Mouse (Mus musculus) lung, embryonic 14.5 days (tissue): ENCODE results near the gene Hpf1. TPM values are rescaled to one million over a fixed set of nuclear protein-coding genes. Genes with fewer than 3 reads are reported as not detected.

ENCODE experiments used
- ATAC-seq: fragments of 200-750 bp; cut with Nextera tagmentation; 2 replicates; pipeline ENCODE4 v1.8.0; 2017; ENCODE audit warnings: mild to moderate bottlenecking, moderate TSS enrichment, moderate library complexity; ENCODE audit not compliant: insufficient read depth
- DNase-seq: peaks from one replicate; pipeline ENCODE4 v3.0.0-alpha.2; 2015
- H3K27ac ChIP-seq: fragments of 300-500 bp; sonication (generic); 2 replicates; pipeline ENCODE4 v1.5.1; 2014; ENCODE audit warnings: low read depth, mild to moderate bottlenecking, moderate library complexity
- H3K27me3 ChIP-seq: fragments of 300-500 bp; sonication (generic); 2 replicates; pipeline ENCODE4 v1.6.1; 2014; ENCODE audit warnings: low read length, control low read depth; ENCODE audit not compliant: insufficient read depth
- H3K36me3 ChIP-seq: fragments of 300-500 bp; sonication (generic); 2 replicates; pipeline ENCODE4 v1.6.1; 2014; ENCODE audit warnings: control low read depth; ENCODE audit not compliant: insufficient read depth
- H3K4me1 ChIP-seq: fragments of 300-500 bp; sonication (generic); 2 replicates; pipeline ENCODE4 v1.6.1; 2014; ENCODE audit warnings: antibody characterized with exemption, control low read depth; ENCODE audit not compliant: insufficient read depth
- H3K4me2 ChIP-seq: fragments of 300-500 bp; sonication (generic); 2 replicates; pipeline ENCODE4 v1.6.1; 2014; ENCODE audit warnings: mild to moderate bottlenecking
- H3K4me3 ChIP-seq: fragments of 300-500 bp; sonication (generic); 2 replicates; pipeline ENCODE4 v1.5.1; 2014; ENCODE audit warnings: low read depth, low read length
- H3K9ac ChIP-seq: fragments of 300-500 bp; sonication (generic); 2 replicates; pipeline ENCODE4 v1.6.1; 2014
- H3K9me3 ChIP-seq: fragments of 300-500 bp; sonication (generic); 2 replicates; pipeline ENCODE4 v1.6.1; 2016; ENCODE audit warnings: low read depth, low read length, control low read depth
- CTCF ChIP-seq: IDR thresholded peaks from 2 replicates; pipeline ENCODE4 v1.5.1; 2016; ENCODE audit warnings: antibody characterized with exemption, low read depth
- WGBS: fragments of 180-500 bp; shearing (Covaris S2); extraction: QIAGEN DNeasy Blood & Tissue Kit; methylation state at CpG from one replicate; pipeline ENCODE4 v1.1.7; 2014; 5-methylcytosine and 5-hydroxymethylcytosine counted together
- polyA plus RNA-seq: library from polyadenylated mRNA; unstranded; fragments of >200 nt; fragmentation: Nextera tagmentation; extraction: Ambion mirVana; gene quantifications from 2 replicates; pipeline ENCODE4 v1.2.1, GENCODE M21; 2014

Gene Hpf1
- polyA plus RNA-seq, 1 experiment from 2014 or later = 106 TPM

- H3K36me3 ChIP-seq = peaks cover 36% of the 10 kb centered on the region
- H3K27me3 ChIP-seq = no peaks in the 10 kb centered on the region
- H3K4me1 ChIP-seq = no peaks in the 10 kb centered on the region
- H3K4me3 ChIP-seq = no peak overlapping the region
- no peak overlapping the region for H3K4me2 ChIP-seq
- DNase-seq (no peak), ATAC-seq (no peak)
- WGBS = 77% methylated on average over 9 of the region's 9 CpGs
- H3K9ac ChIP-seq = no peak overlapping the region
- no peak for TF ChIP-seq CTCF
- H3K27ac ChIP-seq = no peak overlapping the region
- H3K9me3 ChIP-seq = no peaks in the 10 kb centered on the region
These were observed 9.9 kb downstream of the Hpf1 start for GRCm38 (mm10) chr8:60900147-60900546.

- WGBS = 55% methylated on average over 4 of the region's 4 CpGs
- no peak overlapping the region for H3K4me3 ChIP-seq
- peak overlapping the region; percentile 31; the same call in 1 of the 2 replicates for H3K4me2 ChIP-seq
- no peak for TF ChIP-seq CTCF
- no peaks in the 10 kb centered on the region for H3K4me1 ChIP-seq
- peak; percentile 90; the same call in 1 of the 2 replicates for ATAC-seq
- no peaks in the 10 kb centered on the region for H3K27me3 ChIP-seq
- peak overlapping the region; percentile 4; the same call in 1 of the 2 replicates for H3K27ac ChIP-seq
- H3K9ac ChIP-seq = no peak overlapping the region
- no peaks in the 10 kb centered on the region for H3K9me3 ChIP-seq
- peak; percentile 78 for DNase-seq
- H3K36me3 ChIP-seq = peaks cover 11% of the 10 kb centered on the region
These were observed 21.9 kb downstream of the Hpf1 start for GRCm38 (mm10) chr8:60912081-60912480.

GRCm38 (mm10) chr8:60912554-60912953 lies 22.3 kb downstream of the Hpf1 start:
- Histone ChIP-seq H3K4me3 (no peak overlapping the region), H3K27ac (peak overlapping the region; percentile 4; the same call in 1 of the 2 replicates), H3K4me2 (peak overlapping the region; percentile 31), H3K4me1 (no peaks in the 10 kb centered on the region), H3K27me3 (no peaks in the 10 kb centered on the region), H3K9ac (no peak overlapping the region), H3K9me3 (no peaks in the 10 kb centered on the region), H3K36me3 (peaks cover 11% of the 10 kb centered on the region)
- TF ChIP-seq CTCF = no peak
- ATAC-seq = peak; percentile 74; the same call in 1 of the 2 replicates
- WGBS = 55% methylated on average over 10 of the region's 10 CpGs
- DNase-seq = peak; percentile 12

- Histone ChIP-seq H3K9ac (no peak overlapping the region), H3K27me3 (no peaks in the 10 kb centered on the region), H3K27ac (no peak overlapping the region), H3K4me2 (no peak overlapping the region), H3K4me1 (no peaks in the 10 kb centered on the region), H3K36me3 (no peaks in the 10 kb centered on the region), H3K9me3 (no peaks in the 10 kb centered on the region), H3K4me3 (no peak overlapping the region)
- no peak for TF ChIP-seq CTCF
- DNase-seq (no peak), ATAC-seq (no peak)
- WGBS = 72% methylated on average over 3 of the region's 3 CpGs
These were observed 28.9 kb downstream of the Hpf1 start for GRCm38 (mm10) chr8:60919069-60919468.

- Histone ChIP-seq H3K27me3 (no peaks in the 10 kb centered on the region), H3K36me3 (no peaks in the 10 kb centered on the region), H3K27ac (no peak overlapping the region), H3K4me2 (no peak overlapping the region), H3K9ac (no peak overlapping the region), H3K9me3 (no peaks in the 10 kb centered on the region), H3K4me3 (no peak overlapping the region), H3K4me1 (no peaks in the 10 kb centered on the region)
- TF ChIP-seq CTCF = no peak
- WGBS = 69% methylated on average over 4 of the region's 4 CpGs
- DNase-seq (no peak), ATAC-seq (no peak)
These were observed 30.0 kb downstream of the Hpf1 start for GRCm38 (mm10) chr8:60920176-60920575.

GRCm38 (mm10) chr8:60933617-60934016 lies 43.4 kb downstream of the Hpf1 start:
- TF ChIP-seq CTCF = 0 out of 2 replicates have a peak, but pooled peaks have one; percentile 18

GRCm38 (mm10) chr8:60938717-60939424 lies 48.7 kb downstream of the Hpf1 start:
- H3K27ac ChIP-seq = no peak overlapping the region
- H3K36me3 ChIP-seq = no peaks in the 10 kb centered on the region
- no peak for DNase-seq
- WGBS = 49% methylated on average over 3 of the region's 3 CpGs
- TF ChIP-seq CTCF = no peak
- H3K4me3 ChIP-seq = no peak overlapping the region
- ATAC-seq = no peak
- no peak overlapping the region for H3K9ac ChIP-seq
- no peaks in the 10 kb centered on the region for H3K4me1 ChIP-seq
- H3K27me3 ChIP-seq = no peaks in the 10 kb centered on the region
- H3K9me3 ChIP-seq = no peaks in the 10 kb centered on the region
- H3K4me2 ChIP-seq = no peak overlapping the region

More at GRCm38 (mm10) chr8:60933617-60934016, 43.4 kb downstream of the Hpf1 start:
- Histone ChIP-seq H3K27me3 (no peaks in the 10 kb centered on the region), H3K4me3 (no peak overlapping the region), H3K9me3 (no peaks in the 10 kb centered on the region), H3K4me1 (no peaks in the 10 kb centered on the region), H3K27ac (no peak overlapping the region), H3K36me3 (no peaks in the 10 kb centered on the region), H3K4me2 (no peak overlapping the region), H3K9ac (no peak overlapping the region)
- ATAC-seq = no peak
- no peak for DNase-seq
